Mouse (Mus musculus): ENCODE results near the gene Whamm.

GRCm38 (mm10) chr7:81565381-81566055 lies 5.5 kb upstream of the Whamm start:
- TF ChIP-seq GATA1 (IDR thresholded peaks at IDR 0.05; ENCODE audit: borderline replicate concordance, low read length) (no peak), CTCF (IDR thresholded peaks at IDR 0.05; ENCODE audit: low read depth, low read length) (no peak), TAL1 (conservative IDR thresholded peaks at IDR 0.05; ENCODE audit: low read depth, low read length) (no peak), POLR2AphosphoS5 (IDR thresholded peaks at IDR 0.05; ENCODE audit: insufficient replicate concordance, low read depth, low read length) (no peak), GATA2 (IDR thresholded peaks at IDR 0.05; ENCODE audit: borderline replicate concordance, low read depth, low read length) (no peak)

All from G1E (cell line).